Mouse (Mus musculus) CD4-positive naive resting alpha-beta T cell, adult 76 days (primary cell): Measurements from ENCODE around the gene Nlrp4c. TPM values are rescaled to one million over a fixed set of nuclear protein-coding genes. Genes with fewer than 3 reads are reported as not detected.

ENCODE experiments used
- total RNA-seq: library from RNA; stranded (reverse); gene quantifications from one replicate; pipeline ENCODE4 v1.2.4, GENCODE M21; 2023

The Nlrp4c gene
- not detected for total RNA-seq

DNA sequence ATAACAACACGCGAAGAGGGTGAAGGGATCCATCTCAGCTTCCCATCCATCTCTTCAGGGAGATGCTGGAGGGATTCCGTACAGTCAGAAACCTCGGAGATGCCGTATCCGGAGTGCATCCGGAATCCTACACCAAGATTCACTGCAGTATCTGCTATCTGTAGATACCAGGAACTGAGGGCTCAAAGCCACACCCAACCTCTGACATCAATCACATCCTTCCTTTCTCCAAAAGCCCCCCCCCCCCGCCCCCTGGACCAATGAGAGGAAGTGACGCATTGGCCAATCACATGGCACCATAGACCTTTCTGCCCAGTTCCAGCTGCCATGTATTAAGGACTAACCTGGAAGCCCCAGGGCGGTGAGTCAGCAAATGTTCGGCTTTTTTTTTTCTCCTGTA, at the start of gene Nlrp4c:
TSS of gene Nlrp4c (plus strand) at position 301 of the 400 bp plus-strand sequence.

DNA sequence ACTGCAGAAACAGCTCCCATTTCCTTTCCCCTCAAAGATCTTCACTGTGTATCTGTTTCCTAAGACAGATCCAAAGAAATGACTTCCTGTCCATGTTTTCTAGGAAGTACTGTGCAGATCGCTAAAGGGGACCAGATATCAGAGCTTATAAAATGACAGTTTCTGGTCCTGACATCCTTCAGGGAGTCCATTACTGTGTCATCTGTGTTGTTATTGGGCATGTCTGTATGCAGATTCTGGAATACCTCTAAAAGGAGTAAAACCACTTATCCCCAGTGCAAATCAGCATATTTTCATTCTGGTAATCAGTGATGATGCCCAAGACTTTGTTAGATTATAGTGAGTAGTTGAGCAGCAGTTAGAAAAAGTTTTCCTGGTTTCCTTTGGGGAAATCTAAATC, 34.1 kb upstream of the Nlrp4c start, which contains the start of gene Vmn1r65:
TSS of gene Vmn1r65 (minus strand) at position 101 of the 400 bp plus-strand sequence.

Other genes with a start within 250 kb of the Nlrp4c start
- gene Vmn1r63, start 239.7 kb upstream of the Nlrp4c start, total RNA-seq, result not detected
- gene Vmn1r64, start 160.6 kb upstream of the Nlrp4c start, total RNA-seq, result not detected
- not detected for gene Vmn1r65, start 34.2 kb upstream of the Nlrp4c start, total RNA-seq
- 29.7 TPM for gene Zfp787, start 110.8 kb downstream of the Nlrp4c start, total RNA-seq
- 23.9 TPM for gene Zfp444, start 127.1 kb downstream of the Nlrp4c start, total RNA-seq
- not detected for gene Galp, start 151.9 kb downstream of the Nlrp4c start, total RNA-seq
- gene Zscan5b, start 177.1 kb downstream of the Nlrp4c start, total RNA-seq, result not detected
- gene Epp13, start 207.5 kb downstream of the Nlrp4c start, total RNA-seq, result not detected
- 5.9 TPM for gene Zfp667, start 241.4 kb downstream of the Nlrp4c start, total RNA-seq